Mouse (Mus musculus) bone marrow, adult 2 months (tissue): Measurements from ENCODE around the gene Tmem115.

ENCODE experiments used
- CTCF ChIP-seq: fragments of 200-500 bp; IDR thresholded peaks from 2 replicates; pipeline ENCODE4 v1.5.1; 2011; ENCODE audit warnings: low read length, control low read depth; ENCODE audit not compliant: control insufficient read depth, insufficient read depth
- POLR2A ChIP-seq: fragments of 200-500 bp; IDR thresholded peaks from 2 replicates; pipeline ENCODE4 v1.6.1; 2011; ENCODE audit warnings: low read depth, mild to moderate bottlenecking, control low read depth, low read length, borderline replicate concordance; ENCODE audit not compliant: control insufficient read depth

DNA sequence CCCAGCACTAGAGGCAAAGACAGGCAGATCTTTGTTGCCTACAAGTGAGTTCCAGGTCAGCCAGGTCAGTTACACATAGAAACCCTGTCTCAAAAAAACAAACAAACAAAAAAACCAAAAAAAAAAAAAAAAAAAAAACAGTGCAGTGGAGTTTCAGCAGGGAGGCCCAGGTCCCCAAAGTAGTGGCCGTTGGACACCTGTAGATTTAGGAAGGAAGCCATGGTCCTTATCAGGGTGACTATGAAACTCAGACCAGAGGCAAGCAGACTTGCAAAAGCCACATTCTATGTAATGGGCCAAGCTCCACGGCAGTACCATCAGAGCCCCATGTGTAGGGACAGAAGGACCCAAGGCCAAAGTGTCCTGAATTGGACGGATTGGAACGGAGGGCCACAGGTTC, 47.8 kb downstream of the Tmem115 start:
- TF ChIP-seq POLR2A (no peak), CTCF (no peak)
